Mouse (Mus musculus) testis, postnatal 10 days (tissue): ENCODE results near the gene Cdh3.
A peak's percentile ranks its signal among the peaks of the same experiment; 100 is the strongest.

Source experiments
- DNase-seq: peaks from one replicate; pipeline ENCODE4 v3.0.0; 2021; ENCODE audit warnings: low spot score

The Cdh3 gene

GRCm38 (mm10) chr8:106510365-106510975 lies at the start of gene Cdh3:
Gene Cdh3, plus strand, starts transcription at chr8:106510891.
- peak; percentile 74 for DNase-seq

GRCm38 (mm10) chr8:106462131-106462530 lies 48.6 kb upstream of the Cdh3 start:
- no peak for DNase-seq

DNA sequence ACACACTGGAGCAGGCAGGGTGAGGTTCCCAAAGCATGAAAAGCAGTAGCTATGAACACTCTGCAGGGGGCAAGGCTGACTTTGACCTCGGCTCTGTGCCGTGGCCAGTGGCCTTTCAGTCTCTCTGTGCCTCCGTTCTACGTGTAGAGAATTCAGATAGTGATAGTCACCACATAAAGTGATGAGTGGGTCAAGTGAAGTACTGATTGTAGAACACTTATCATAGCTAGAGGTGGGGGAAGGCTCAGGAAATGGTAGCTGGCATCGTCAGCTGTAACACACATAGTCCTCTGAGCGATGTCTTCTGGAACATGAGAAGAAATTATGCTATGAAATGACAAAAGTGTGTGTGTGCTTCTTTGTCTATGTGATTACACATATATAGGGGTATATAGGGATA lies 46.9 kb upstream of the Cdh3 start:
- no peak for DNase-seq

GRCm38 (mm10) chr8:106469485-106469884 lies 41.2 kb upstream of the Cdh3 start:
- peak; percentile 28 for DNase-seq

- DNase-seq: peak; percentile 28
Measured at GRCm38 (mm10) chr8:106474001-106474400, 36.7 kb upstream of the Cdh3 start.

DNA sequence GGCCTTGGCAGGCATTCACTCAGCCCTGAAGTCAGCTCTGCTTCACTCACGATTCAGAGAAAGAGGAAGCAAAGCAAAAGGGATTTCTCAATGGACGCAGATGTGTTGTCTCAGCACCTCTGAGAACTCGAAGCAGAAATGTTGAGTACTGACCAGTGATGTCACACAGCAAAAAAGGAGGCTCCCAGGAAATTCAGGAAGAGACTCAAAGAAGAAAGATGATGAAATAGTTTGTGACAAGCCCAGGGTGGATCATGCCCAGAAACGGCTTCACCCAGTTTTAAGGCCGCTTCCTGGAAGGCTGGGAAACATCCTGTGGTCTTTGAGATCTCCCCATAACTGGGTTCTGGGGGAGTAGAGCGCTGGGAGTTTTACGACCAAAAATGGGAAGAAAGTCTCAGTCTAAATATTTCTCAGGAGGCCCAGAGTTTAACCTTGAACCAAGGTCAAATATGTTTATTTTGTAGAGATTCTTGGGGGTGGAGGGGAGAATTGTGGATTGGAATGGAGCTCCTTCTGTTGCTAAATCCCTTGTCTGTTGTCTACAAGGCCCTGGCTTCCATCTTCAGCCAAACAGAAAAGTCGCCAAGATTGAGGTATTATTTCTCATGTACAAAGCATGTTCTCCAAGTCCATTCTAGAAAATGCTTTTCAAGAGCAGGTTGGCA lies 10.5 kb upstream of the Cdh3 start, which contains the start of gene 6030452D12Rik:
Gene 6030452D12Rik (plus strand): TSS at position 505 of the 668 bp plus-strand sequence.
- DNase-seq: peak; percentile 42

GRCm38 (mm10) chr8:106504241-106504640 lies 6.5 kb upstream of the Cdh3 start:
- DNase-seq: peak; percentile 43

- peak; percentile 48 for DNase-seq
Measured at GRCm38 (mm10) chr8:106505328-106505965, 5.2 kb upstream of the Cdh3 start.

GRCm38 (mm10) chr8:106506106-106506505 lies 4.6 kb upstream of the Cdh3 start:
- DNase-seq: peak; percentile 38

GRCm38 (mm10) chr8:106507761-106508331 lies 2.8 kb upstream of the Cdh3 start:
- peak; percentile 62 for DNase-seq

GRCm38 (mm10) chr8:106508456-106508855 lies 2.2 kb upstream of the Cdh3 start:
- peak; percentile 34 for DNase-seq

DNA sequence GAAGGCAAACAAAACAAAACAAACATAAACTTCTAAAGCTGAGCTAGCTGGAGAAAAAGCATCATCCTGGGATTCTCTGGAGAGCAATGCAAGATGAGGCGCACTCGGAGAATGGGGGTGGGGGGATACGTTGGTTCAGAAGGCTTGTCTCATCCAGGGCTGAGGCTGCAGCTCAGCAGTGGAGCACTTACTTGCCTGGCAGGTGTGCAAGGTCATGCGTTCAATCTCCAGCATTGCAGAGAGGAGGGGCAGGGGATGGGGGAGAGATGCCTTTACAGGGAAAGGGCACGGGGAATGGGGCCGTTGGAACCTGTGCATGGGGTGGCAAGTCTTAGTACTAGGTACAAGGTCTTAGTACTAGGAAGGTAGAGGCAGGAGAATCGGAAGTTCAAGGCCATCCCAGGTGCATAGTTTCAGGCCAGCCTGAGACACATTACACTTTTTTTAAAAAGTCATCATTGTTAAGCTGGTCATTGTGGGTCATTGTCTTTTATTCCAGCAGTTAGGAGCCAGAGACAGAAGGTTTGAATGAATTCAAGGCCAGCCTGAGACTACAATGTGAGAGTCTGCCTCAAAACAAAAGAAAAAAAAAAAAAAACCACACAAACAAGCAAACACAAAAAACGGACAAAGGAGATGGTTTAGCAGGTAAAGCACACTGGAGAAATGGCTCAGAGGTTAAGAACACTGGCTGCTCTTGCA lies 1.5 kb upstream of the Cdh3 start:
- DNase-seq: peak; percentile 44

DNA sequence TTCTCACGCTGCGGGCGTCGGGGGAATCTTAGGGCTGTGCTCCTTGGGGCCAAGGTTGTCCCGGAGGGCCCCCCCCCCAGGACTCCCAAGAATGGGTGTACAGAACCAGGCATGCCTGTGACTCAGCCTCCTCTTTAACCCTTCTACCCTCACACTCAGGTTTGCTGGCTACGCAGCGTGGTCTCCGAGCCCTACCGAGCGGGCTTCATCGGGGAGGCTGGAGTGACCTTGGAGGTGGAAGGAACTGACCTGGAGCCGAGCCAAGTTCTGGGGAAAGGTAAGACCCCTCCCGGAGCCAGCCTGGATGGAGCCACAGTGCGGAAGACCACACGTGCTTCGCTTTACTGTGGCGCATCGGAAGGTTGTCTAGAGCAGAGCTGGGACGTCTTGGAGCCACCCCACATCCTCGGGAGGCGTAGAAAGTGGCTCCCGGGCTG lies 392 bp downstream of the Cdh3 start:
- DNase-seq: peak; percentile 77

DNA sequence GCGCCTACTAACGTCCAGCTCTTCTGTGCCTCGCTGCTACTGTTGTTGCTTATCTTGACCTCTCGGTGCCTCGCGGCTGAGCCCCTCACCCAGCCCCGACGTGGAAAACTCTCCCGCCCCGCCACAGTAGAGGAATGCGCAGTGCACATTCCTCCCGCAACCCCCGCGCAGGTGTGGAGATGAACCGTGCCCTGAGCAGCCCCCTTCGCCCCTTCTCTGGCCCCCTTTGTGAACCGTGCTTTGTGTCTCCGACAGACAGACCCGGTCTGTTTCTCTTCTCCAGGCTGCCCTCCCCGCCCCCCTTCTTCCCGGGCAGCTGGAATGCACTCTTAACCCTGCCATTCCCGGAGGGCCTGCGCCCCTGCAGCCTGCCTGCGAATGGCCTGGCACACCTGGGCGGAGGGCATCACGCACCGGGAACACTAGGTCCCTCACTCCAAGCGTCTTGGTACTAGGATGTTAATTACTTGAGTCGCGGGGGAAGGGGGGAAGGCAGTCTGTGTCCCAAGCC lies 895 bp downstream of the Cdh3 start:
- peak; percentile 77 for DNase-seq

GRCm38 (mm10) chr8:106512475-106513150 lies 1.9 kb downstream of the Cdh3 start:
- DNase-seq: peak; percentile 40

- DNase-seq: peak; percentile 13
Measured at GRCm38 (mm10) chr8:106515946-106516479, 5.3 kb downstream of the Cdh3 start.

- peak; percentile 47 for DNase-seq
Measured at GRCm38 (mm10) chr8:106516581-106516980, 5.9 kb downstream of the Cdh3 start.

- no peak for DNase-seq
Measured at GRCm38 (mm10) chr8:106518763-106519162, 8.1 kb downstream of the Cdh3 start.

GRCm38 (mm10) chr8:106520578-106520977 lies 9.9 kb downstream of the Cdh3 start:
- DNase-seq: no peak

DNA sequence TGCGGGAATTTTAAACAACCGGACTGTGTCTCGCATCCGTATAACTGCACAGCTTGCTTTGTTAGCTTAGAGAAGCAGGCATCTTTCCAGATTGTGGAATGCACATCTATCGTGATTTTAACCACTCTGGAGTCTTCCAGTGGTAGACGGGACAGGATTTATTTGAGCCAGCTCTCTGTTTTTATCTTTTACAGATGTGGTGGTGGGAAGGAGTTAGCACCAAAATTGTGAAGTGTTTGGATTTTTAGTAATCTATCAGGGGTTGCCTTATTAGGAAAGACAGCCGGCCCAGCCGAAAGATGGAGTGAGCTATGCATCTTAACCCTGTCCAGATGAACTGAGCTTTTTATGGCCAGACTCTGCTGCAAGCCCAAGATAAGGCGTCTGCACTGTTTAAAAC lies 11.2 kb downstream of the Cdh3 start:
- DNase-seq: no peak

DNA sequence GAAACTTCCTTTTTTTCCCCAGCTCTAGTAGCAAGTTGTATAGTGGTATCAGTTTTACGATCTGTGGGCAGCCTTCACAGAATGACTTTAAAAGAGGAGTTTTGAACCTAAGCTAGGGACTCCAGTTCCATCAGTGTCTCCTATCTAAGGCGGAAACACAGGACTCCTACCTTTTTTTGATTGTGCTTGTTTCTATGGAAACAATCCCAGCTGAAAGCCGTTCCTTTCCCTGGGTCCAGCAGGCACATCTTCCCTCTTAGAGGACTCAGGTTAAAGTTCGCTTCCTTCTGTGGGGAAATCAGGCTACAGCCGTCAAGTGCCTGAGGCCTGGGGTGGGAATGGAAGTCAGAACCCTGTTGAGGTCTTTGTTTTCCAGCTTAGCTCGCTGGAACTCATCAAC lies 16.0 kb downstream of the Cdh3 start:
- DNase-seq: no peak
